Mouse (Mus musculus) spleen, adult 2 months (tissue): ENCODE measurements at regions not wholly inside any gene's neighbourhood (a gene's known extent, or its start where the extent isn't known, plus 50 kb on each side); places are given as distances from the start of the nearest gene placed in this dataset.

Source experiments
- CTCF ChIP-seq: fragments of 200-500 bp; IDR thresholded peaks from 2 replicates; pipeline ENCODE4 v1.5.1; 2011; ENCODE audit warnings: mild to moderate bottlenecking, inconsistent platforms; ENCODE audit not compliant: insufficient read depth, insufficient read length, insufficient replicate concordance; ENCODE audit errors: extremely low read depth
- POLR2A ChIP-seq: fragments of 200-500 bp; IDR thresholded peaks from 2 replicates; pipeline ENCODE4 v1.6.1; 2011; ENCODE audit warnings: low read depth, low read length, inconsistent platforms

GRCm38 (mm10) chr14:33707661-33708297 lies 118.8 kb downstream of the Ptpn20 start:
- TF ChIP-seq CTCF (no peak), POLR2A (no peak)
